Mouse (Mus musculus): ENCODE measurements at regions not wholly inside any gene's neighbourhood (a gene's known extent, or its start where the extent isn't known, plus 50 kb on each side); places are given as distances from the start of the nearest gene placed in this dataset.

GRCm38 (mm10) chr2:168831740-168832139 is 64.0 kb upstream of the Sall4 start:
- Histone ChIP-seq H3K4me2 (no peak overlapping the region), H3K4me3 (ENCODE audit: low read depth, low read length) (no peak overlapping the region), H3K36me3 (ENCODE audit: control insufficient read depth, insufficient read depth, low read length) (no peaks in the 10 kb centered on the region), H3K4me1 (ENCODE audit: control insufficient read depth, insufficient read depth, low read length) (no peaks in the 10 kb centered on the region), H3K27me3 (ENCODE audit: control insufficient read depth, insufficient read depth, low read length) (no peaks in the 10 kb centered on the region), H3K9me3 (ENCODE audit: control insufficient read depth, low read length) (no peaks in the 10 kb centered on the region), H3K27ac (ENCODE audit: low read depth, low read length) (no peak overlapping the region), H3K9ac (ENCODE audit: low read length) (no peak overlapping the region)
- ATAC-seq (ENCODE audit: low FRiP score) (no peak), DNase-seq (ENCODE audit: low spot score, missing footprints) (no peak)
- 68% methylated on average over 14 of the region's 14 CpGs for WGBS

GRCm38 (mm10) chr2:168820648-168821047 is 52.9 kb upstream of the Sall4 start:
- DNase-seq (ENCODE audit: low spot score, missing footprints) (no peak), ATAC-seq (ENCODE audit: low FRiP score) (no peak)
- Histone ChIP-seq H3K36me3 (ENCODE audit: control insufficient read depth, insufficient read depth, low read length) (no peaks in the 10 kb centered on the region), H3K9me3 (ENCODE audit: control insufficient read depth, low read length) (no peaks in the 10 kb centered on the region), H3K9ac (ENCODE audit: low read length) (no peak overlapping the region), H3K27me3 (ENCODE audit: control insufficient read depth, insufficient read depth, low read length) (no peaks in the 10 kb centered on the region), H3K4me3 (ENCODE audit: low read depth, low read length) (no peak overlapping the region), H3K27ac (ENCODE audit: low read depth, low read length) (no peak overlapping the region), H3K4me2 (no peak overlapping the region), H3K4me1 (ENCODE audit: control insufficient read depth, insufficient read depth, low read length) (no peaks in the 10 kb centered on the region)
- WGBS = 77% methylated on average over 10 of the region's 10 CpGs
